Mouse (Mus musculus) frontal cortex, postnatal 36 days (tissue): ENCODE measurements around the gene Dnajc27.

Experiments used
- DNase-seq, 2 experiments: peaks; one replicate each; pipeline ENCODE4 v3.0.0; 2022; ENCODE audit warnings: low spot score in 2 of 2

The Dnajc27 gene

DNA sequence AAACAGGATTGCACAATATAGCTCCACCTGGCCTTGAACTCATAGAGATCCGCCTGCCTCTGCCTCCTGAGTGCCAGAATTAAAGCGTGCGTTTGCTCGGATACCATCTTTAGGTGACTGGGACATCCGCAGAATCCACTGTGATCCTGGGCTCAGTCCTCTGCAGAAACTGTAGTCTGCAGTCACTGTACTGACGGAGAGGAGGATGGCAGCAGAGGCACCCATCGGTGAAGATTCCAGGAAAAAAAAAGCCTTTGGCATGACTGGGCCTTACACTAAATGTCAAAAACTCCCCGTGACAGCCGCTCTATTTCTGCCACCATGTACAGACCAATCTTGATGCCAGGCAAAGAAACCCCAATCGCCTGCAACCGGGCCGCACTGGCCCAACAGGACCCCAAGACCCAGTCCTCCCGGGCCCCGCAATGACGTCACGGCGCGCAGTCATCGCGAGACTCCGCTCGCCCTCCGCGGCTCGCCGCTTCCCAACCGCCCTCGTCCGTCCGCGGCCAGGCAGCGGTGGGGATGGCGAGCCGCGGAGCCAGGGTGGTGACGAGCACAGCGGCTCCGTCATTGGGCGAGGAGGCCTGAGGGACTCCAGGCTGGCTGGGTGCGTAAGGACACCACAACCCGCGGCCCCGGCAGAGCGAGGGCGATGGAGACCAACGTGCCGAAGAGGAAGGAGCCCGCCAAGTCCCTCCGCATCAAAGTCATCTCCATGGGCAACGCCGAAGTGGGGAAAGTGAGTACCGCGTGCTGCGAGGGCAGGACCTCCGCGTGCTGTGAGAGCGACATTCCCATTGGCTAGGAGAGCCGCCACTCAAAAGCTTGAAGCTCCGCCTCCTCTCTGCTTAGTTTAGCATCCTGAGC, at the start of gene Dnajc27:
Dnajc27 (plus strand) TSS at position 452 of the 870 bp plus-strand sequence.
- DNase-seq, result peak; percentile 97 to 98

DNA sequence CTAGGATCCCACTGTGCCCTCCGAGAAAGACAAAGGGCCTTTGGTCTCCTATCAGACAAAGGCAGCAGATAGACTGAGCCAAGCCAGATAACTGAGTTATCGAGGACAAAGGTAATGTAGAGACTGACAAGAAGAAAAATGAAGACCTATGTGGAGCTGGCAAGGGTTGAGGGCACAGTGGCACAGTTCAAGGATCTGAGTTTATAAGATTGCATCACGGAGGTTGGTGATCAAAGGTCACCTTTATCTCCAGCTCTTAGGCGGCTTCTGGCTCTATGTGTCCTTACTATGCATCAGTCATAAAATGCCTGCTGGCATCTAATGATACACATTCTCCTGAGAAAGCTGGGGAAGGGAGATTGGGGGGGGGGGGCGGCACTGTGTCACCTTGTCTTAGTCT, 46.2 kb upstream of the Dnajc27 start:
- DNase-seq, result no peak

DNA sequence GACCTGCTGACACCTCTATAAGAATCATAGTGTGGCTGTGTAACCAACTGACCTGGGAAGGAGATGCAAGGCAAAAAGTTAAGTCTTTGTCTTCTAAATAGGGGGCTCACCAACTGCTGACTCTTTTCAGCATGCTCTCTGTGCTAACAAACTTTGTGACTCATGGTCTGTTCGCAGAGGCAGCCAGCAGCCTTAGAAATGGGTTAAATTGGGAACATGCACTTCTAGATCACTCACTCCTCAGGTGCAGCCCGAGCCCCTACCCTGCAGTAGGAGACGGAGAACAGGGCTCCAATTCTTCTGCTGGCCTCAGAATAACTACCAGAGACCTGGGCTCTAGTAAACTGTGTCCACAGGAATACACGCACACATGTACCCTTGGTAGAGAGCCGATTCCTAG, 44.9 kb upstream of the Dnajc27 start:
- DNase-seq, result peak in 1 of 2 experiments; percentile 33

DNA sequence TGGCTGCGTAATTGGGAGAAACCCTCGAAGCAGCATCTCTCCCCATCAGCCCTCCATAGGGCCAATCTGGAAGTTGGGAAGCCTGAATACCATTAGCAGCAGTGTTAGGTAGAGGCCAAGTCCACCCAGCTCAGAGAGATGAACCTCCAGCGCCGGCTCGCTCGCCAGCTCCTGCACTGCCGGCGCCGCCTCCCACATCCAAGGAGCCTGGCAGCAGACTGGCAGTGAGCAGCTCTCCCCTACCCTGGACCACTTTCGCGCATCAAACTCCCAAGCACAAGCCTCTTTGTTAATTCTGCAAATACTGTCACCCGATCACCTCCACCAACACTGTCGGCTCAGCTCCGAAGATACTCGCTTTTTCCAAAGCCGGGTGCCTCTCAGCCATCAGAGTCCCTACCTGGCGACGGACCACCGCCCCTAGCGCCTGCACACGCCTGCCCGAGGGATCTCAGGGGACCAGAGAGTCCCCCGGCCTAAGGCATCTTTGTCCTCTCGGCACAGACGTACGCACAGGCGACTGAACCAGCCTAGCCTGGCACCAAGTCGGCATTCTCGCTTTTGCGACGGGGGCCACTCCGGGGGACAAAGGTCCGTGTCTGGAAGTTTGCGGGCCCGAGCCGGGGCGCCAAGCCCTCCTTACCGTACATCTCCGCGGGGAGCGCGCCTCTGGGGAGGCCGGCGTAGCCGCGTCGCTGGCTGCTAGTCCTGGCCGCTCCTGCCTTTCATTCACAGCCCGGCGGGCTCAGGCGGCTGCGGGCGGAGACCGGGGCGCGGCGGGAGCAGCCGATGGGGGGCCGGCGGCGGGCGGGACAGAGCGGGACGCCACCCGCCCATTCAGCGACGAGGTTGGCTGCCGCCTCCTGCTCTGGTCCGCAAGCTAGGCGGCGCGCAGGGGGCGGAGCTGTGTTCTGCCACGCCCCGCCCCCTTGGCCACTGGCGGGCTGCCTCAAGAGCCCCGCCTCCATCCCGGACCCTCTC, 44.0 kb upstream of the Dnajc27 start, which contains the start of gene Efr3b:
Efr3b (minus strand) TSS at position 855 of the 981 bp plus-strand sequence.
- DNase-seq, result peak; percentile 83 to 86

DNA sequence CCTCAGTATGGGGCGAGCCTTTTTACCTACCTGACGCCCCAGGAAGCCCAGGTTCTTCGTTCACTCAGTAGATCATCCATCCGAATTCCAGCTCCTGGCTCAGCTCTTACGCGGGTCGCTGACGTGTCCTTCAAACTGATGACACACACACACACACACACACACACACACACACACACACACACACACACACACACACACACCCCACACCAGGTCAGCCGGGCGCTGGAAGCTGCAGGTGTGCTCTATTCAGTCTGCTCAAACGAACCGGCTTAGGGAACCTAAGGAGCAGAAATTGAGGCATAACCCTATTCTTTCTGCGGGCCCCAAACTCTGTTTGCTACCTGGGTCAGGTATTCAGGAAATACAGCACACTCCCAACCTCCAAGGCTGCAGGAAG, 43.3 kb upstream of the Dnajc27 start:
- no peak for DNase-seq

DNA sequence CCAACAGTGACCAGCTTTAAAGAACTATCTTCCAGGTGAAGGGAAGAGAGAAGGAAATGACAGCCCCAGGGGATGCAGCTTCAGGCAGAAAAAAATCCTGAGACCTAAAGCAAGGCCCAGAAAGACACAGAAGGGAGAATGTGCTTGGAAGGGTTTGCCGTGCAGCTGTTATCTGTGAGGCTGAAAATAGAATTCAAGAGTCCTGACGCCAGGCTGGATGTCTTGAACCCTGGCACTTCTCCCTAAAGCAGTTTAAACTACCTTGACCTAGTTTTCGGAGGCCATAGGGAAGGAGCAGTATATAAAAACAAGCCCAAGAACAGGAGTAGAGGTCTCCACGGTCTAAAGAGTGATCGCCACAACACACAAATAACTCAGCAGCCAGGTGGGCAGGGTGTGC, 40.0 kb upstream of the Dnajc27 start:
- DNase-seq, result no peak

DNA sequence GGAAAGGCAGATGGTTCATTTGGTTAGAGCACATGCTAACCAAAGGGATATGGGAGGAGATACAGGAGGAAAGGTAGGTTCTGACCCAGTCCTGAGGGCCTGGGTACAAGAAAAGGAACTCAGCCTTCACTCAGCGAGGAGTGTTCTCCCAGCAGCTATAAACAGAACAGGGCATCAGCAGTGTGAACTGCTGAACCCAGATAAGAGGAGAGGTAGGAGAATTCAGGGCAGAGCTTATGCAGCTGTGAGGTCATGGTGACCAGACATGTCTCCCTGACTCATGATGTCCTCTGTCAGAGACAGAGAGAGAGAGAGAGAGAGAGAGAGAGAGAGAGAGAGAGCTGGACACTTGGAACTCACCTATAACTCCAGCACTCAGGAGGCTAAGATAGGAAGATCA, 36.4 kb upstream of the Dnajc27 start:
- DNase-seq, result no peak

DNA sequence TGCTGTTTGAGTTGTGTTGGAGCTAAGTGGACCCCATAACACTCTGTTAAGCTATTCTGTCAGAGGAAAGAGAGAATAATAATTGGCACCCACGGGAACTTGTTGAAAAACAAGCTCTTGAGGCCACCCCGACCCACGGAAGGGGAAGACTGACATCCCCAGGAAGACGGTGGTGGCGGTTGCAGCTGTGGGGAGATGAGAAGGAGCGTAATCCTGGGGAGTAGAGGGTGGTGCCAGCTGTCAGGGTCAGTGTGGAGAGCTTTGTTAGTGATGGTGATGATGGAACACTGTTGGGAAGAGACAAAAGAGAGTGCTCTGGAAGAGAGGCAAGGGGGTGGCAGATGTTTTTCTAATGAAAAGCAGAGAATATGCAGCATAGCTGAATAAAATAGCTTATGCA, 34.4 kb upstream of the Dnajc27 start:
- no peak for DNase-seq

DNA sequence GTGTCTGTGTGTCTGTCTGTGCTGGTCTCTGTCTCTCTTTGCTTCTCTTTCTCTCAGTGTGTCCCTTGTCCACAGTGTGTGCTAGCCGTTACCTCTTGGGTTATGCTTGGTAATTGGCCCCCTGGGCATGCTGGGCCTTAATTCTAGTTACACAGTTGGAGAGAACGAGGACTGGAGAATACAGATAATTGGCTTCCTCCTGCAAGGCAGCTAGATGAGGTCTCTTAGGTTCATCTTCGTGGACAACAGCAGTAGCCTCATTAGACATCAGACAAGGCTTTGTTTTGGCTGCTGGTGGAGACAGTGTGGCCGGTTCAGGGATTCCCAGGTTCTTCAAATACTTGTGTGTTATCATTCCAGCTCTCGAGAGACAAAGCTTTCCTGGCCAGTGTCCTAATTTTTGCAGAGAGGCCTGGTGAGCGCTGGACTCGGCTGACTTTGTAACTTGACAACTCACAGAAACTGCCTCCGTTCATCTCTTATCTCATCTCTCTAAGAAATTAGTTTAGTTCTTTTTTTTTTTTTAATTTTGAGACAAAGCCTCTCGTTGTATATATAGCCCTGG, 31.4 kb upstream of the Dnajc27 start:
- DNase-seq, result no peak

DNA sequence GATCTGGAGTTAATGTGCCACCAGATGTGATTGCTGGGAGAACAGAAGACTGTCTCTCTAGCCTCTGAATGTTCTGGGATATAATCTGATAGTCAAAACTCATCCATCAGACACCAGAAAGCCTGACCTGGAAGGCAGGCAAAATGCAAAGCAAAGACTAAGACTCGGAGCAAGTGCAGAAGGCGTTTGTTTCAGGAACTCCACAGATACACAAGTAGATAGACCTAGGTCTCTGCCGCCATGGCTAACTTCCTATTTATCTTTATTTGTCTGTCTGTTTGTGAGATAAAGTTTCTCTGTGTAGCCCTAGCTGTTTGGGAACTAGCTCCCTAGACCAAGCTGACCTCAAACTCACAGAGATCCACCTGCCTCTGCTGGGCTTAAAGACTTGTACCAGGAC, 28.7 kb upstream of the Dnajc27 start:
- DNase-seq, result no peak

DNA sequence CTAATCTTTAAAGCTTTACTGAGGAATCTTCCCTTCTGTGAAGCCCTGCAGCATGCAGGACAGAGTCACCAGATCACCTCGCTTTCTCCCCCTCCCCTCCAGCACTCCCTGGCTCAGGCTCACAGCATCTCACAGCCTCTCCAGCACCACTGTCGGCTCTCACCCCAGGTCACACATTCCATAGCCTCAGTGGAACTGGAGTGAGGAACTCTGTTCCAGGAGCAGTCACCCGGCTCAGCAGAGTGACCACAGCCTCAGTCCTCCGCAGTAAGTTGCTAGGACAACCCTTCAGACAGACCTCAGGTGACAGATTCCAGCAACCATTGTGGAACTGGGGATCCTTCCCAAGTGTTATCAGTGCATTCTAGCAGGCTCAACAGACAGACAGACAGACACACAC, 27.5 kb upstream of the Dnajc27 start:
- no peak for DNase-seq

DNA sequence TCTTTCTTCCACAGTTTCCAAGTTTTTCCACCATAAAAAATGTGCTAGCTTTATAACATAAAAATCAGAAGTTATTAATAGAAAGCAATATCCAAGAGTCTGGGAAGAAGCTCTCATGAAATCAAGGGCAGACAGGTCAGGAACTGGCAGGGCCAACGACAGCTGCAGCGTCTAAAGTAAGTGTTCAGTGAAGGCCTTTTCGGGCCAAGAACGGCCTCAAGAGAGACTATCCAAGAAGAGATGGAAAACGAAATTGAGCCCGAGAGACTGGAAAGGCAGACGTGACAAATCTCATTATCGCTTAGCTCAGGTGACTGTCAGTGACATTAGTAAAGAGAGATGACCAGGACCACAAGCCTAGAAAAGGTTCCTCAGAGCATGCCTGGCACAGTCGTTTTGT, 24.1 kb upstream of the Dnajc27 start:
- no peak for DNase-seq

DNA sequence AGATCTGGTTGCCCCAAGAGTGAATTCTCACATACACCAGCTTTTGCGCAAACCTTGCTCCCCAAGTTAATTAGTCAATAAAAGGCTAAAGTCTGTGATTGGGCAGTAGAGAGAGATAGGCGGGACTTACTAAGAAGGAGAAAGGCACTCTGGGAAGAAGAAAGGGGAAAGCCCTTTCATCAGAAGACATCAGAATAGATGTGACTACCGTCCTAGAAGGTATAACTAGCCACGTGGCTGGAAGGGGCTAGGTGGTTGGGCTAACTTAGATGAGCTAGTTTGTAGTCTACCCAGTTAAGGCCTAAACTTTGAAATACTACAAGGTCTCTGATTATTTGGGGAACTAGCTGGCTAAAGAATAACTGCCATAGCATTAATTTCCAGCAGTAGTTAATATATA, 22.7 kb upstream of the Dnajc27 start:
- DNase-seq, result no peak

DNA sequence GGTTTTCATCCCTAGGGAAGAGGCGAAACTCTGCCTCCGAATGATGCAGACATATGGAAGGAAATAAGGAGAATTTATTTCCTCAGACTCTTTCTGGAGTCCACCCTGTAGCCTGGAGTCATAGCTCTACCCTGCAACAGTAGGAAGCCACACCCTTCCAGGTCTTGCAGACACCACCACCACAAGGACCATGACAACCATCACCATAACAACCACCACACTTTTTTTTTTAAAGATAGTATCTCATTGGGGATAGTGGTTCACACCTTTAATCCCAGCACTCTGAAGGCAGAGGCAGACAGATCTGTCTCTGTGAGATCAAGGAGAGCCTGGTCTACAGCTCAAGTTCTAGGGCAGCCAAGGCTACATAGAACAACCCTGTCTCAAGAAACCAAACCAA, 16.9 kb upstream of the Dnajc27 start:
- DNase-seq, result no peak

DNA sequence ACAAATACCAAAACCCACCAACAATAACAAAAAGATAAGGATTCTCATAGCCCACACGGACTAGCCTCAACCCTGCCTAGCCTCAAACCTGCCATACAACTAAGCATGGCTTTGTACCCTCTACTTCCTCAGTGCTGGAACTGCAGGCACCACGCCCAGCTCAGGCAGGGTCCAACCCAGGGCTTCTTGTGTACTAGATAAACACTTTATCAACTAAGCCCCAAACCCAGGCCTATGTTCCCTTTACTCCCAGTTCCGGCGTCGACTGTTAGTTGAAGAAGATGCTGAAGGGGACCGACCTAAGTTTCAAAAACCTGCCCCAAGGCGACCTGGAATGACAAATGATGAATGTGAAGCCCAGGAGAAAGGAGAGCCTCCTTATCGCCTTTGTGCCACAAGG, 16.4 kb upstream of the Dnajc27 start:
- no peak for DNase-seq

DNA sequence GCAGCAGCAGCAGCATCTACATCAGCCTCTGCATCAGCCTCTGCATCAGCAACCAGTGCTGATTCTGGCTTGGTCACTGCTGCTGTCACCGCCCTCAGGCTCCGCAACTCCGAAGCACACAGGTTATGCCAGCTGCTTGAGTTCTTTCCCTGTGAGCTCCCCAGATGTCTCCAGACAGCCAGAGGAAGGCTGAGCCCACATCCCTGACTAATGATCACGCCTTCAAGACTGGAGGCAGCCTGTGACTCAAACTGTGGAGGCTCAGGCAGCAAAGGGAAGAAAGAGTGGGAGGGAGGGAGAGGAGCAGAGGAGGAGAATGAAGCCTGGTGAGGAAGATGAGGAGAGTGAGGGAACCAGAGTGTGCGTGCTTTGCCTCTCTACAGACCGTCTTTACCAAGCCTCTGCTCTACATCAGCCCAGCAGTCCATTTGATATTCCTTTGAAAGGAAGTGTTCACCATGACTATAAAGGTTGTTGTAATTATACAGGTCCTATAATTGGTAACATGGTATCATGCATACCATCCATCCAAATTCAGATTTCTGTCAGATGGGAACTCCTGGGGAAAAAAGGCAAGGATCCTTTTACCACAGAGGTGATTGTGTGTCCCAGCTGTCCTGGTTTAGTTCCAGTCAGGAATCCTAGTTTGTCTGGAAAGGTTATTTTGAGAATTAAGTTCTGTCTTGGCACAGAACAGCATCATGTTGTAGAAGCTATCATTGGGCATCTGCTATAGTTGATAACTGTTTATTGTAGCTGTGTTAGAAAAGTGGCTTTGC, 15.5 kb upstream of the Dnajc27 start:
- peak; percentile 69 for DNase-seq

DNA sequence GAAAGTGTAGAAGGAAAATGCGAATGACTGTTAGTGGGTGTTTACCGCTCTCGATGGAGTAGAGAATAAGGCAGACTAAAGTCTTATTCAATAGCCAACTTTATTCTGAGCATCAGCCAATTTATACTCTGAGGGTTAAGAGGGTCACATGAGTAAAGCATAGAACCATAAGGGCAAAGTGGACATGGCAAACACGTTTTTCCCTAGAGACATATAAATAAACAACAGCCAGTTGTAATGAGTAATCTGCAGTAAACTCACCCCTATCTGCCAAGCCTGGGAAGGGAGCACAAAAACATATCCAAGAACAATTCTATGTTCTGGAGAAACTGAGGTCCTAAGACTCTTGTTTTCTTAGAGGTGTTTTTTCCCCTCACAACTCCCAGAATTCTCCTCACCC, 13.8 kb upstream of the Dnajc27 start:
- no peak for DNase-seq

DNA sequence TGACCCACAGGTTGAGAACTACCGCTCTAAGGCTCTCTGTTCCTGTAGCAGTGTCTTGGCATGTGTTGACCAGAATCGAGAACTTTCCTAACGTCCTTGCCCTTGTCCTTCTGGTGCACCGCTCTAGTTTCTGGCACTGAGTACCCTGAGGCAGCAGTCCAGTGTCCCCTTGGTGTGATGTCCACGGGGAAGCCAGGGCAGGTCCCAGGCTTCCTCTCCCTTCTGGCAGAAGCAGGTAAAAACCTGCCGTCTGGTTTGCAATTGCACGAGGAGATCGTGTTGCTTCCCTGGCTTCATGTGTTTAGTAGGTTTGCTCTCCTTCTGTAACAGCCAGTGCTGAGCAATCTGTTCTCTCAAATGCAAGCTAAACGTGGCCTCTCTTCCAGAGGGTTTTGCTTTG, 10.7 kb upstream of the Dnajc27 start:
- DNase-seq, result no peak

DNA sequence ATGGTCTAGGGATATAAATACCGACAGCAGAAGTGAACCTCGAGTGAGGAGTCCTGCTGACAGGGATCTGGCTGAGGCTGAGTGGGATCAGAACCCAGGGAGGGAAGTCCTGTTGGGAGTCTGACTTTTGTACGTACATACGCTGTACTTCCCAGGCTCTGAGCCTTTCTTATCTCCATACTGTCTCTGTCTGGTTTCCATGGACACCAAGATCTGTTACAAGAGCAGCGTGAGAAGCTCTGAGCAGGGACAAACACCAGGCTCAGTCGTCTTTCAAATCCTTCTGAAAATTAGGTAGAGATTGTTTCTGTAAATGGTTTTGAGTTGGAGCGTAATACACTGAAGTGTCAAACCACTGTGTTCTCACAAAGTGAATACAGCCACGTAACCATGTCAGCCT, 7.0 kb upstream of the Dnajc27 start:
- no peak for DNase-seq

DNA sequence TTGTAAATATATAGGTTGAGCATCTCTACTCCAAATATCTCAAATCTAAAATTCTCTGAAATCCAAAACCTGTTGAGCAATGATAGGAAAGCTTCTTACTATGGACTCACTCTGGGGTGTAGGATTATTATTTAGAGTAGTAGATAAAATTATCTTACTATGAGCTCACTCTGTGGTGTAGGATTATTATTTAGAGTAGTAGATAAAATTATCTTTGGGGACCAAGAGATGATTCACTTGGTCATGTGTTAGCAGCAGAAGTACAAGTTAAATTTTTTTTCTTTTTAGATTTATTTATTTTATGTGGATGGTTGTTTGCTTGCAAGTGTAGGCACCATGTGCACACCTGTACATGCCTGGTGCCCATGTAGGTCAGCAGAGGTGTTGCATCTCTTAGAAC, 6.0 kb upstream of the Dnajc27 start:
- DNase-seq, result no peak

DNA sequence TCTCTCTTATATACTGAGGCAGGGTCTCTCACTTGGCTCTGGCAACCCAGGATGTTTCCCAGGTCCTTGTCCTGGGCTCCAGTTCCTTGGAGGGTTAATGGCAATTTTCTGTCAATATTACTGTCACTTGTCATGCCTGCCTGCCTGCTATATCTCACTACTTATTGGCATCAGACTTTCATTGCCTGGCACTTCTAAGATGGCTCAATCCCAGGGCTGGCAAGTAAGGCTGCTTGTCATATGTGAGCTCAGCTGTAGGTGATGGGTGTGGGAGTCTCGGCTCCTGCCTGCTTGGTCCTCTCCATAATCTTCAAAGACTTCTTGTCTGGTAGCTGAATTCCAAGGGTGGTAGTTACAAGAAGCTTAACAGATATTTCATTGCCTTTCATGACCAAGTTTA, 4.3 kb upstream of the Dnajc27 start:
- DNase-seq, result peak in 1 of 2 experiments; percentile 43
